ENCODE assay signal across 8 mouse cellular contexts in the genomic region with DNA sequence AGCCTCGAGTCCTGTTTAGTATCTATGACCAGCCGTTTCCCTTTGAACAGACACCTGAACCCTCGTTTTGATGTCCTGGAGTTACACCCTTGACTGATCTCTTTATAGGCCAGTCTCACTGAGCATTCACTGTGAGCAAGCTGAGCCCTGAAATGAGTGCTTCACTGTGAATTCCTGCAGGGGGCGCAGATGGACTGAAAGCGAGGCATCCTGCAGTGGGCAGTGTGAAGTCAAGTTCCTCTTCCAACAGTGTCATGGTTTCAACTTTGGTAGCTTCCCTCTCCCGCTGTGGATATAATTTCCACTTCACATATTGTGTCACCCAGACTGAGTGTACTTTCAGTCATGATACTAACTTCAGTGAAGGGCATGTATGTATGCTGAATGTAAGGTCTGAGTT.
DNase-seq lines count a peak whose midpoint lies in the region; ATAC-seq and TF ChIP-seq lines count a peak whose summit lies in the region.

No protein-coding gene starts in this region.

- no peaks in the 10 kb centered on the region for H3K27me3 ChIP-seq in MEL (ENCODE audit: control insufficient read depth in 1 of 2, insufficient read depth in 2 of 2, low read length in 2 of 2)
- H3K27me3 ChIP-seq in hindbrain, embryonic 14.5 days (ENCODE audit: control insufficient read depth, insufficient read depth, low read length), result no peaks in the 10 kb centered on the region

- no peak overlapping the region for H3K9ac ChIP-seq in MEL (ENCODE audit: control insufficient read depth, low read depth, low read length, poor library complexity, severe bottlenecking)
- no peak overlapping the region for H3K9ac ChIP-seq in hindbrain, embryonic 14.5 days

- H3K36me3 ChIP-seq in MEL (ENCODE audit: control insufficient read depth in 1 of 2, insufficient read depth in 2 of 2, low read length in 2 of 2), result no peaks in the 10 kb centered on the region
- H3K36me3 ChIP-seq in hindbrain, embryonic 14.5 days (replicated peaks; ENCODE audit: control insufficient read depth, insufficient read depth), result no peaks in the 10 kb centered on the region
- H3K36me3 ChIP-seq in macrophage (ENCODE audit: inconsistent target), result no peaks in the 10 kb centered on the region

- TF ChIP-seq POLR2A in MEL (IDR thresholded peaks at IDR 0.05; ENCODE audit: control insufficient read depth in 1 of 2, insufficient read depth in 1 of 2, low read depth in 1 of 2, low read length in 2 of 2, poor library complexity in 1 of 2), result no peak

- WGBS in hindbrain, embryonic 14.5 days, result 28% methylated on average over 6 of the region's 6 CpGs
- 5% methylated on average over 6 of the region's 6 CpGs for WGBS in macrophage (ENCODE audit: missing documents)

- no peaks in the 10 kb centered on the region for H3K4me1 ChIP-seq in MEL (ENCODE audit: control insufficient read depth in 1 of 2, insufficient read depth in 2 of 2, low read length in 2 of 2)
- no peaks in the 10 kb centered on the region for H3K4me1 ChIP-seq in hindbrain, embryonic 14.5 days (replicated peaks; ENCODE audit: control insufficient read depth, insufficient read depth, low read length)

- no peak overlapping the region for H3K4me2 ChIP-seq in hindbrain, embryonic 14.5 days (replicated peaks)

- no peak; the same call in none of the 2 replicates for TF ChIP-seq RAD21 in MEL (IDR thresholded peaks at IDR 0.05; ENCODE audit: low read depth, low read length)

- H3K79me2 ChIP-seq in MEL (ENCODE audit: control insufficient read depth, insufficient read depth, low read length, poor library complexity) (no peaks in the 10 kb centered on the region), macrophage (ENCODE audit: inconsistent target) (no peaks in the 10 kb centered on the region)

- no peaks in the 10 kb centered on the region for H3K9me3 ChIP-seq in MEL (replicated peaks; ENCODE audit: insufficient read depth, low read length)
- H3K9me3 ChIP-seq in hindbrain, embryonic 14.5 days (ENCODE audit: control insufficient read depth, low read length), result no peaks in the 10 kb centered on the region

- H3K4me3 ChIP-seq in MEL (ENCODE audit: control insufficient read depth in 1 of 2, insufficient read depth in 1 of 2, low read depth in 2 of 2, low read length in 2 of 2) (no peak overlapping the region), macrophage (ENCODE audit: inconsistent target) (no peak overlapping the region)
- no peak overlapping the region for H3K4me3 ChIP-seq in hindbrain, embryonic 14.5 days (replicated peaks; ENCODE audit: low read length)

- TF ChIP-seq CTCF in MEL (IDR thresholded peaks at IDR 0.05 in 2 of 3, conservative IDR thresholded peaks at IDR 0.05 in 1 of 3; ENCODE audit: control insufficient read depth in 1 of 3, insufficient read depth in 1 of 3, low read depth in 2 of 3, low read length in 3 of 3, poor library complexity in 1 of 3, severe bottlenecking in 1 of 3), result peak in 2 of 3 experiments; percentile 100; a peak in 5 of 6 replicates

- DNase-seq in MEL (ENCODE audit: low read depth, low spot score), result peak; percentile 97
- DNase-seq in cerebellum, adult 11 months, result peak; percentile 41
- DNase-seq in forelimb bud, embryonic 11.5 days (ENCODE audit: low read depth, low spot score), result peak; percentile 61
- DNase-seq in hindbrain, embryonic 14.5 days (ENCODE audit: low spot score), result peak; percentile 71
- DNase-seq in layer of hippocampus, postnatal 14 days (ENCODE audit: low spot score in 2 of 2), result peak; percentile 47 to 73
- peak; percentile 21 for DNase-seq in retina, postnatal 7 days (ENCODE audit: low read depth, low spot score)
- peak; percentile 28 for DNase-seq in urinary bladder, adult 2 months (ENCODE audit: low spot score)

- H3K27ac ChIP-seq in MEL (ENCODE audit: control insufficient read depth, low read depth, low read length), result no peak overlapping the region
- no peak overlapping the region for H3K27ac ChIP-seq in hindbrain, embryonic 14.5 days
- H3K27ac ChIP-seq in macrophage, result peak overlapping the region; percentile 28; the same call in 1 of the 2 replicates

- peak; percentile 73 for ATAC-seq in hindbrain, embryonic 14.5 days (ENCODE audit: low FRiP score)

- 0 out of 4 replicates have a peak, but pooled peaks of 1 of the 2 experiments have one; percentile 24 for TF ChIP-seq EP300 in MEL (IDR thresholded peaks at IDR 0.05; ENCODE audit: low read depth in 1 of 2, low read length in 2 of 2)

TF ChIP-seq in MEL, 35 proteins besides CTCF, POLR2A, EP300 and RAD21:
- TF ChIP-seq ETS1 (IDR thresholded peaks at IDR 0.05; ENCODE audit: low read depth, low read length) (peak; percentile 22; the same call in 1 of the 2 replicates), CHD1 (IDR thresholded peaks at IDR 0.05; ENCODE audit: low read depth, low read length) (no peak), TBP (IDR thresholded peaks at IDR 0.05; ENCODE audit: low read depth, low read length) (0 out of 2 replicates have a peak, but pooled peaks have one; percentile 40), ELF1 (IDR thresholded peaks at IDR 0.05; ENCODE audit: low read depth, low read length) (peak; percentile 48; the same call in 1 of the 2 replicates), SIN3A (IDR thresholded peaks at IDR 0.05; ENCODE audit: low read length) (peak; percentile 26; the same call in 1 of the 2 replicates), RCOR1 (IDR thresholded peaks at IDR 0.05; ENCODE audit: low read depth, low read length) (no peak; the same call in 1 of the 2 replicates), UBTF (IDR thresholded peaks at IDR 0.05; ENCODE audit: borderline replicate concordance, insufficient read depth, low read depth, low read length) (no peak), MAX (IDR thresholded peaks at IDR 0.05; ENCODE audit: low read length) (peak; percentile 58; the same call in 1 of the 2 replicates), TAL1 (IDR thresholded peaks at IDR 0.05; ENCODE audit: low read length) (no peak), ZNF384 (IDR thresholded peaks at IDR 0.05; ENCODE audit: low read depth, low read length) (0 out of 2 replicates have a peak, but pooled peaks have one; percentile 26), ZKSCAN1 (IDR thresholded peaks at IDR 0.05; ENCODE audit: low read depth, low read length) (no peak), HCFC1 (IDR thresholded peaks at IDR 0.05; ENCODE audit: low read depth, low read length) (0 out of 2 replicates have a peak, but pooled peaks have one; percentile 30), SMC3 (IDR thresholded peaks at IDR 0.05; ENCODE audit: low read depth, low read length) (peak; percentile 100), MAZ (IDR thresholded peaks at IDR 0.05; ENCODE audit: low read depth, low read length) (peak; percentile 71; the same call in 1 of the 2 replicates), ZC3H11A (IDR thresholded peaks at IDR 0.05; ENCODE audit: low read depth, low read length) (peak; percentile 99), MYB (IDR thresholded peaks at IDR 0.05; ENCODE audit: low read depth, low read length) (no peak), TCF12 (IDR thresholded peaks at IDR 0.05; ENCODE audit: low read depth, low read length) (peak; percentile 42; the same call in 1 of the 2 replicates), MEF2A (IDR thresholded peaks at IDR 0.05; ENCODE audit: extremely low read depth, insufficient replicate concordance, low read depth, low read length, poor library complexity, severe bottlenecking) (no peak), MYC (IDR thresholded peaks at IDR 0.05; ENCODE audit: low read depth, low read length) (peak; percentile 87), KAT2A (conservative IDR thresholded peaks at IDR 0.05; ENCODE audit: low read depth, low read length) (no peak)

Comparison
In these comparisons a context has a peak if more than half of its experiments do, and no peak if none do; other contexts are left out.
1. DNase-seq: peak in every context shown above with its lines; median percentile 97 in MEL; 71 in hindbrain, embryonic 14.5 days; 61 in forelimb bud, embryonic 11.5 days; 60 in layer of hippocampus, postnatal 14 days; 41 in cerebellum, adult 11 months; 28 in urinary bladder, adult 2 months; 21 in retina, postnatal 7 days.